Mouse (Mus musculus) heart, postnatal 14 days (tissue): Measurements from ENCODE around the gene Baz1b. TPM values are rescaled to one million over a fixed set of nuclear protein-coding genes. Genes with fewer than 3 reads are reported as not detected.

ENCODE experiments used
- DNase-seq, 2 experiments: peaks; one replicate each; pipeline ENCODE4 v3.0.0; 2021 to 2022
- intact Hi-C: fragments of 180-260 bp; cut with DNase I; formaldehyde crosslinking; loops from one replicate; pipeline ENCODE4 v1.15.1; 2025
- total RNA-seq, 2 experiments: library from RNA; stranded (reverse); gene quantifications; 2 replicates each; pipeline ENCODE4 v1.2.3; 2021

Baz1b gene
- total RNA-seq, 2 experiments from 2014 or later, result 43.1 to 44.9 TPM

DNA sequence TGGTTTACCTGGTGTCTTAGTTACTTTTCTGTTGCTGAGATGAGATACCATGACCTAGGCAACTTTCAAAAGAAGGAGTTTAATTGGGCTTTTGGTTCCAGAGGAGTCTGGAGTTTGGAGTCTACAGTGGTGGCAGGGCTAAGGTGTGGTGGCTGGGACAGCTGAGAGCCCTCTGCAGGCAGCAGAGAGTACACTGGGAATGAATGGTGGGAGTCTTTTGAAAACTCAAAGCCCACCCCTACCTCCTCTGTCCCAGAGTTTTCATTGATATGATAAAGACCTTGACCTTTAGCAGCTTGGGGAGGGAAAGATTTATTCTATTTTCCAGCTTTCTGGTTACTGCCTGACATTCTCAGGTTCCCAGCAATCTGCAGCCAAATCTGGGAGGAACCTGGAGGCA lies 12.0 kb upstream of the Baz1b start:
- intact Hi-C loops, result no loop called here
- no peak for DNase-seq

DNA sequence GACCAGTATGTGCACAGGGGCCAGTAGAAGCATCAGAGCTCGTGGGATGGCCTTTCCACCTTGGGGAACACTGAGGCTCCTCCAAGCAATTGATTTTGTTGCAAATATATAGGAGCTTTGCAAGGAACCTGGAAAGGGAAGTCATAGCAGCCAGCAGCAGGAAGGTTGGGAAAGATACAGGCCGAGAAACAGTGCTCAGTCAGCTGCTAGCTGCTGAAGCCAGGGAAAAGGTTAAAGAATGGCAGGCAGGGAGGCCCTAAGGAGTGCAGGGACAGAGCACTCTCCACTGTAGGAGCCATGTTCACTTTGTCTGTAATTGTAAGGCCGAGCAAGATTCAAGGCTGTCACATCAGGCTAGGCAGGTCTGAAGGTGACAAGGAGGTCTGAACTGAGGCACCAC lies 8.5 kb upstream of the Baz1b start:
- intact Hi-C loops, result no loop called here
- no peak for DNase-seq

DNA sequence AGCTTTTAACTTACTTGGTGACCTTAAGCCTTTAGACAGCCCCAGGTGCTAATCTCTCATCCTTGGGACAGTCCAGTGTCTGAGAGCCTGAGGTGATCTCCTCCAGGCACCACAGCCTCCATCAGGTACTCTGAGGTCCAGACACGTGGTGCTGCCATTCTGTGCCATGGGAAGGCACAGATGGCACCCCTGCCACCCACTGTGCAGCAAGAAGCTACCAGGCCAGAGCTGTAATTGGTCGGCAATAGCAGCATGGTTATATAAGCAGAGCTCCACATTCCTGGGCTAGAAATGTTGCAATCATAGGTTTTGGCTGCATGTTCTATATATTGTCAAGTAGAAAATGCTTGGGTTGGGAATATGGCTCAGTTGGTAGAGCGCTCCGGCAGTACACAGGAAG lies 8.1 kb upstream of the Baz1b start:
- intact Hi-C loops, result no loop called here
- no peak for DNase-seq

DNA sequence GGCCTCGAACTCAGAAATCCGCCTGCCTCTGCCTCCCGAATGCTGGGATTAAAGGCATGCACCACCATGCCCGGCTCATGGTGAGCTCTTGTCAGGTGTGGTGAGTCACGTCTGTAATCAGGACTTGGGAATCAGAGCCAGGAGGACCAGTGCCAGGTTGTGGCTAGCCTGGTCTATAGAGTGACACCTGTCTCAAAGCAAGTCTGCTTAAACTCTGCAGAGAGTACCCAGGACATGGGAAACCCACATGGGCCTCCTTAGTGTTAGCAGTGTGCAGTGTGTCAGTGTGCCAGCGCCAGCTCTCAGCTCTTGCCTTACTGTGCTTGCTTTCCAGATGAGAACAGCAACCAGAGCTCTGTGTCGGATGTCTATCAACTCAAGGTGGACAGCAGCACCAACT lies 7.4 kb upstream of the Baz1b start:
- intact Hi-C loops, result no loop called here

DNA sequence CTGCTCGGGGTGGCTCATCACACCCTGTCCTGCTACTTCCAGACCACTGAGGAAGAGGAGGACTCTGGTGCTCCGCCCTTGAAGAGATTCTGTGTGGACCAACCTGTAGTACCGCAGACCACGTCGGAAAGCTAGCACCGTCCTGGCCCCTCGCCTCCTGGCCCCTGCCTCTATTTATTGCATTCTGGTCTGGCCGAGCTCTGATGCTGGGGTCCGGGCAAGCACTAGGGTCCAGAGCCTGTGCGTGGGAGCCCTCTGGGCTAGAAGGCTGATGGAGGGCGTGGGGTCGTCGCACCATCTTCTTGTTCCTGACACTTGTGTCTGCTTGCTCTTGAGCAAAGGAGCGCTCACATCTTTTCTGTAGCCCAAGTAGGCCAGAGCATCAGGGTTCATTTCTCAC lies 6.3 kb upstream of the Baz1b start:
- no peak for DNase-seq
- intact Hi-C loops, result no loop called here

More for the DNA sequence above, 7.4 kb upstream of the Baz1b start:
- no peak for DNase-seq

DNA sequence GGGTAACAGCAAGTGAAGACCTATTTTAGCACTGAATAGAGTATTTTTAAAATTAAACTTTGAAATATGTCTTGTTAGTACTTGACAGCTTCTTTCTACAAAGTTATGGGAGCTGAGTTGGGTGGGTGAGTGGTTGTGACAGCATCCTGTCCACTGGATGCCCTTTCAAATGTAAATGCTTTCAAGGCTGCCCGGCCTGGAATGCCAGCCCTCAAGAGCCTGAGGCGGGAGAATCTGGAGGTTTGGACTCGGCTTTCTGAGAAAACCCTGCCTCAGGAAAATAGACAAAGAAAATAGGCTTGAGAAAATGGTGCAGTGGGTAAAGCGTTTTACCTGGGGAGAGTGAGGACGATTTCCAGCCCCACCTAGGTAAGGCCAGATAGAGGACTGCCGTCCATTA lies 5.3 kb upstream of the Baz1b start:
- intact Hi-C loops, result no loop called here
- DNase-seq, result no peak

DNA sequence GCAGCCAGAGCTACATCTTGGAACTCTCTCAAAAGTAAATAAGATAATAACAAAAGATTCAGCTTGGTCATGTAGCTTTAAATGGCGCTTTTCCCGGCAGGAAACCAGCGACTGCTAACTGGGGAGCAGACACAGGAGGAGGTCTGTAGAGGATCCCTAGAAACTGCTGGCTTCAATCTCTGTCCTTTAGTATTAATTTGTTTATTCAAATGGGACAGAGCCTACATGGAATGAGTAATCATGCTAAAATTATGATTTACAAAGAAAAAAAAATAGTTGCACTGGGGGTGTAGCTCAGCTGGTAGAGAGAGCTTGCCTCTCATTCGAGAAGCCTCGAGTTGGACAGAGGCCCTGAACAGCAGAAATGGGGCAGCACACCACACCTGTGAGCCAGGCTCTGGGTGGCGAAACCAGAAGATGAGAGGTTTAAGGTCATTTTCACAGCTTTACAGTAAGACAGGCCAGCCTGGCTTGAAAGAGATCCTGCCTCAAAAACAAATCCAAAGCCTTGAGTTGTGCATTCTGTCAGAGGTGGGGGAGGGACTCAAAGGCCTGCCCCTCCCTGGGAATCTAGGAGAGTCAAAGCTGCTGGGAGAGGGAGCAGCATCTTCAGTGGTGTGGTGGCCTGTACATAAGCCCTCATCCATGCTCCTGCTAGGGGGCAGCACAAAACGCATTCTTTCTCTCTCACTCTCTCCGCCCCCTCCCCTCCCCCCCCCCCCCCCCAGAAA lies 3.8 kb upstream of the Baz1b start:
- DNase-seq, result peak in 1 of 2 experiments; percentile 16
- intact Hi-C loops, result no loop called here

DNA sequence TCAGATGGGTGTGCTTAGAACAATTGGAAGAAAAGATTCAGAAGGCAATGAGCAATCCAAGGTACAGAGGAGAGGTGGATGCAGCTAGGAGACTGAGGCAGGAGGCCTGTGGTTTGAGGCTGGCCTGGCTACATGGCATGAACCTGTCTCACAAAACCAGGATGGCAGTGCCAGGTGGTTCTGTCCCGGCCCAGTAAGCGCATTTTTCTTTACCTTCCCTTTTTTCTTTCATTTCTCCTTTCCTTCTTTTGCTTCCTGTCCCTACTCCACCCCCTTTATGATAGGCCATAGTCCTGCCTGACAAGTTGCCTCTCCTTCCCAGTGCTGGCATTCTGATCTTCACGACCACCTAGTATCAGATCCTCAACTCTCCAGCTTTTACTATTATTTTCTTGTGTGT lies 2.0 kb upstream of the Baz1b start:
- DNase-seq, result no peak
- intact Hi-C loops, result loop anchor here (2.0 to 5.0 kb wide), 2 partner anchors 16 to 38 kb away; partner anchors contain the start of genes Bcl7b and Tbl2

DNA sequence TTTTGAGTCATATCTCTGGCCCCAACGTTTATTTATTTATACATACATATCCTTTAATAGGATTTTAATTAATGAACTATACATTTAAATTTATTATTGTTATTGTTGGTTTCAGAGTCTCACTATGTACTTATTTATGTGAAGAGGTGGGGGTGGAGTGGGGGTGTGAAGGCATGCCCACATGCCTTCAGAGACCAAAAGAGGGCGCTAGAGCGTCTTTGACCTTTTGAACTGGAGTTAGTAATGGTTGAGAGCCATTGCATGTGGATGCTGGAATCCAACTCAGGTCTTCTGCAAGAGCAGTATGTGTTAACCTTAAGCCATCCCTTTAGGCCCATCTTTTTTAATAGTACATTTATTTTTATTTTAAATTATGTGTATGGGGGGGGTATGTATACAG lies 1.5 kb upstream of the Baz1b start:
- intact Hi-C loops, result loop anchor here (2.0 to 5.0 kb wide), 2 partner anchors 17 to 38 kb away; partner anchors contain the start of genes Bcl7b and Tbl2

DNA sequence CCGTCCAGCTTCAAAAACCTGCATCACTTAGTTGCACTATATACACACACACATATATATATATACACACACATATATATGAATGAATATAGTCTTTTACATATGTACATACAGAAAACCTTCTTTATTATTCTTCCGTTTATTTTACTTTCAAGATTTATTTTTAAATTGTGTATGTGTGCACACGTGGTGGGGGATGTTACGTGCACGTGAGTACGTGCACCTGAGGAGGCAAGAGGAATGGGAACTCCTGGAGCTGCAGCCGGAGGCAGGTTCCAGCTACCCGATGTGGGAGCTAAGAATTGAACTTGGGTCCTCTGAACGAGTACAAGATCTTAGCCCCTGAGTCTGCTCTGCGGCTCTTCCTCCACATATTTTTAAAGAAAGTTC lies 838 bp upstream of the Baz1b start:
- intact Hi-C loops, result loop anchor here (5.0 kb wide), 1 partner anchor 39 kb away; the partner anchor contains the start of gene Tbl2
- no peak for DNase-seq

More for the DNA sequence above, 1.5 kb upstream of the Baz1b start:
- DNase-seq, result peak in 1 of 2 experiments; percentile 32

DNA sequence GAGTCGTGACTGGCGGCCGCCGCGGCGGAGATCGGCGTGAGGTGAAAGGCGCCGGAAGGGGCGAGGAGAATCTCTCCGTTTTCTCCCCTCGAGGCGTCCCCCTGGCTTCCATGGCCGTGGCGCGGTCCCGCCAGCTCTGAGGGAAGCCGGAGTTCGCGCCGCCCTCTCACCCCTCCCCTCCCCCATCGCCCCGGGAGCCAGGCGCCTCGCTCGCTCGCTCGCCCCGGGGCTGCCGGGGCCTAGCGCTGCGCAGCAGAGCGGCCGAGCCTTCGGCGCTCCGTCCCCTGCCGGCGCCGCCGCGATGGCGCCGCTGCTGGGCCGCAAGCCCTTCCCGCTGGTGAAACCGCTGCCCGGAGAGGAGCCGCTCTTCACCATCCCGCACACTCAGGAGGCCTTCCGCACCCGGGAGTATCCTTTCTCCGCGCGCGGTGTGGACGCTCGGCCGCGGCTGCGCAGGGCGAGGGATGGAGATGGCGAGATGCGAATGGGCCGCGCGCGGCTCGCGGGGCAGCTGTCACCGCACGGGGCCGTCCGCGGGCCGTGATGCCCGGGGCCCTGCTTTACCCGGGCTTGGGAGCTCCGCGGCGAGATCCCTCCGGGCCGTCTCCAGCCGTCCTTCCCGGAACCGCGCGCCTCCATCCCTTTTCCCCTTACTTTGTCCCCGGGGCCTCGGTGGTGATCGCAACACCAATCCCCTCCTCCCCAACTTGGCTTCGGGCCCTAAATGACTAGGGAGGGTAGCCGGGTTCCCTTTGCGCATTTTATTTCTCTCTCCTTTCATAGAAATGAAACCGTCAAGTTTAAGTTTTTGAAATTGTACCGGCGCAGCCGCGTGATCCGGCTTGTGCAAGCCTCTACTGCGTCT lies 517 bp downstream of the Baz1b start:
- DNase-seq, result peak; percentile 48 to 84
- intact Hi-C loops, result loop anchor here (5.0 kb wide), 1 partner anchor 40 kb away; the partner anchor contains the start of gene Tbl2

DNA sequence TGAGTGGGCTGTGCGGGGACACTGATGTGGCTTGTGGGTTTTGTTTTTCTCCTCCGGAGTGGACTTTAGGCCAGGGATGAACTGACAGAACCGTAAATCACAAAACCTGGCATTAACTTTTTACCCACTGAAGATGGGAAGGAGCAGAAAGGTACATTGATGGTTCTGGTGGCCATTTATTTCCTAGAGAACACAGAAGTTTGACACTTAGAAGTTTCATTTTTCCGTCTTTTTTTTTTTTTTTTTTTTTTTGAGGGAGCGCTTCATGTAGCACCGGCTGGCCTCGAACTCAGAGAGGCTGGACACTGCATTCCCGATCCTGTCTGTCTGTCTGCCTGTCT lies 1.1 kb downstream of the Baz1b start:
- intact Hi-C loops, result loop anchor here (5.0 kb wide), 1 partner anchor 41 kb away; the partner anchor contains the start of gene Tbl2
- no peak for DNase-seq

DNA sequence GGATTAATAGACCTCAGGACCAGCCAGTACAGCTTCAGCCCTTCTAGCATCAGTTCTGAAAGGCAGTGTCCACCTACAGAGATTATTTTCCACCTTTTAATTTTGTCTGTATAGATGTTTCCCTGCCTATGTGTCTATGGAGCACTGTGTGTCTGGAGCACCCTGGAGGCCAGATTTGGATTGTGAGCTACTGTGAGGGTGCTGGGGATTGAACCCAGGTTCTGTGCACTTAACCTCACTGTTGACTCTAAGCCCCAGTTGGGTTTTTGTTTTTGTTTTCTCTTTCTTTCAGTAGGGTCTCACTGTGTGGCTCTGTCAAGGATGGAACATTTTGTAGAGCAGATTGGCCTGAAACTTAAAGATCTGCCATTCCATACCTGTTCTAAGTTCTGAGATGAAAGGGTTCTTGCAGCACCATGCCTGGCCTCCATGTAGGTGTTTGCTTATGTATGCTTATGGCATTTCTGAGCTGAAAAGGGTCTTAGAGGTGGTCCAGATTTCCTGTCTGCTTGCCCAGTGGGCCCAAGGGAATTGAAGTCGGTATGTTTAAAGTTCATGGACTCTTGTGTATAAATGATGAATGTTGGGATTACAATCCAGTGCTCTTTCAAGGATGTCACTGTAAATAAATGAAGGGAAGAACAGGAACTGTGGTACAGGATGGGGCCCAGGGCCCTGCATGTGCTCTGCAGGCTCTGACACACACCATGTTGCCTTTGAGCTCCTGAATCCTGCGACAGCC lies 2.4 kb downstream of the Baz1b start:
- DNase-seq, result no peak
- intact Hi-C loops, result loop anchor here (2.0 to 5.0 kb wide), 2 partner anchors 42 to 175 kb away; partner anchors contain the start of gene Tbl2

DNA sequence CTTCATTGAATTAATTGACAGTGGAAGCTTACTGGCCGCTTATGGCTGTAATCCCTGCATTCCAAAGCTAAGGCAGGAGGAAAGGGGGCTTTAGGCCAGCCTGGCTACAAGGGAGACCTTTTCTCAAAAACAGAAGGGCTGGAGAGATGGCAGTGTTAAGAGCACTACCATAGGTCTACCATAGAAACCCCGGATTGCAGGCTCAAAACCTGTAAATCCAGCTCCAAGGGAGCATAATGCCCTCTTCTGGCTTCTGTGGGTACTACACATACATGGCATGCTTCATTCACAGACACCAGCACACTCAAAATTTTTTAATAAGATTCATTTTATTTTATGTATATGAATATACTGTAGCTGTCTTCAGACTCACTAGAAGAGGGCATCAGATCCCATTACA lies 4.6 kb downstream of the Baz1b start:
- intact Hi-C loops, result loop anchor here (1.0 to 2.0 kb wide), 2 partner anchors 73 to 177 kb away; no protein-coding TSS in a partner anchor
- peak; percentile 64 to 82 for DNase-seq

DNA sequence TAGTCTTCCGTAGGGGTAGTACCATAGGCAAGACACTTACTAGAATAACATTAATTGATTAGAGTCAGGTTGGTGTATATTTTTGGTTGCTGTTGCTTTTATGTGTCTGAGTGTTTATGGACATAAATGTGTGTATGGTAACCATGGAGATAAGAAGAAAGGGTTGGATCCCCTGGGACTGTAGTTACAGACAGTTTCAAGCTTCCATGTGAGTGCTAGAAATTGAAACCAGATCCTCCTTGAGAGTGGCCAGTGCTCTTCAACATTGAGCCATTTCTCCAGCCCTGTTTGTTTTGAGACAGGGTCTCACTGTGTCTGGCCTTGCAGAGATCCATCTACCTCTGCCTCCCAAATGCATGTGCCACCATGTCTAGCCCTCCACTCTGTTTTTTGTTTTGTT lies 5.4 kb downstream of the Baz1b start:
- no peak for DNase-seq
- intact Hi-C loops, result no loop called here

DNA sequence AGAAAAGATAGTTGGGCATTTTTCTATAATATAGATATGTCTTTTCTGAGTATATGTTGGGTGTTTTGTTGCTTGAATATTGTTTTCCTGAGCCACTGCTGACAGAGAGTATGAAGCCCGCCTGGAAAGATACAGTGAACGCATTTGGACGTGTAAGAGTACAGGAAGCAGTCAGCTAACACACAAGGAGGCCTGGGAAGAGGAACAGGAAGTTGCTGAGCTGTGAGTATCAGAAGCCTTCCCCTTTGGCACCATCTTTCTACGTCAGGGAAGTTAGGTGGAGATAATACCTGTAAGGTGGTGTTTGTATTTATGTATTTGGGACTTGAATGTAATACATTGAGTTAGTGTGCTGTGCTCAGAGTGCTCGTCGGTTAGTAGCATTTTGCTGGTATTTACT lies 9.3 kb downstream of the Baz1b start:
- intact Hi-C loops, result no loop called here
- DNase-seq, result no peak

DNA sequence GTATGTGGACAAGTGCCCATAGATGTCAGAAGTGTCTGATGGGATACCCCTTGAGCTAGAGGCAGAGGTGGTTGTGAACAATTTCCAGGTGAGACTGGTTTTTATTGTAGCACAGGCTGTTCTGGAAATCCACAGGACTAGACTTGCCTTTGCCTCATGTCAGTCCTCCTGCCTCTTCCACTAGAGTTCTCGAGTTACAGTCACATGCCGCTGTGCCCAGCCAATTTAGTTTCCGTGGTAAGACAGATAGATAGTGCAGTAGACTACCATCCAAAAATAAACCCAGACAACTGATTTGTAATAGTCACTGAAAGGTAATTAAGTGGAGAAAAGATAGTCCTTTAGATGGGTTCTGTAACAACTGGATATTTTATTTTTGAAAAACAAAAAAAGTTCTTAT lies 15.7 kb downstream of the Baz1b start:
- intact Hi-C loops, result no loop called here
- DNase-seq, result no peak

DNA sequence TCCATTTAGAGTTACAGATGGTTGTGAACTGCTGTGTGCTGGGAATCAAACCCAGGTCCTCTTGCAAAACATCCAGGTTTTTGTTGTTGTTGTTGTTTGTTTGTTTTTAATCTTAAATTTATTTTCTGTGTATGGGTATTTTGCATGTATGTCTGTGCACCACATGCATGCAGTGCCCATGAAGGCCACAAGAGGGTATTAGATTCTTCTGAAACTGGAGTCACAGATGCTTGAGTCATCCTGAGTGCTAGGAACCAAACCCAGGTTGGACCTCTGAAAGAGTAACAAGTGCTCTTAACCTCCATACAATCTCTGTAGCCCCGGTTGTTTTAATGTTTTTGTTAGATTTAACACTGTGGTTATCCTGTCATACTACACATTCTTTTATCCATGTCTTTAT lies 21.1 kb downstream of the Baz1b start:
- intact Hi-C loops, result no loop called here
- no peak for DNase-seq

DNA sequence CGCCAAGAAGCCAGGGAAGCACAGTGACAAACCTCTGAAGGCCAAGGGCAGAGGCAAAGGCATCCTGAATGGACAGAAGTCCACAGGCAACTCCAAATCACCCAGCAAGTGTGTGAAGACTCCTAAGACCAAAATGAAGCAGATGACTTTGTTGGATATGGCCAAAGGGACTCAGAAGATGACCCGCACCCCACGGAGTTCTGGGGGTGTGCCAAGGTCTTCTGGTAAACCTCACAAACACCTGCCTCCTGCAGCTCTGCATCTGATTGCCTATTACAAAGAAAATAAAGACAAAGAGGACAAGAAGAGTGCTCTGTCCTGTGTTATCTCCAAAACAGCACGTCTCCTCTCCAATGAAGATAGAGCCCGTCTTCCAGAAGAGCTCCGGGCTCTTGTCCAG lies 29.8 kb downstream of the Baz1b start:
- intact Hi-C loops, result no loop called here

DNA sequence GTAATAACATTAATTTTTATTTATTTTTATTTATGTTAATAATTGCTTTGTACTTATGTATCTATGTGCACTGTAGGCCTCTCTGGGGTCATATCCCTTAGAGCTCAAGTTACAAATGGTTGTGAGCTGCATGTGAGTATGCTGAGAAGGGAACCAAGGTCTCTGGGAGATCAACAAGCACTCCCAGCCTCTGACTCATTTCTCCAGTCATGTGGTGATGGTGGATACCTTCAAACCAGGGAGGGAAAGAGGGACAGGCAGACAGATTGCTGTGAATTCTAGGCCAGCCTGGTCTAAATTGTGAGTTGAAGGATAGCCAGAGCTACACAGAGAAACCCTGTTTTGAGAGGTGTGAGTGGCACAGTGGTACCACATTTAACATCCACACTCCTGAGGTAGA lies 33.9 kb downstream of the Baz1b start:
- no peak for DNase-seq
- intact Hi-C loops, result no loop called here

More for the DNA sequence above, 29.8 kb downstream of the Baz1b start:
- no peak for DNase-seq

DNA sequence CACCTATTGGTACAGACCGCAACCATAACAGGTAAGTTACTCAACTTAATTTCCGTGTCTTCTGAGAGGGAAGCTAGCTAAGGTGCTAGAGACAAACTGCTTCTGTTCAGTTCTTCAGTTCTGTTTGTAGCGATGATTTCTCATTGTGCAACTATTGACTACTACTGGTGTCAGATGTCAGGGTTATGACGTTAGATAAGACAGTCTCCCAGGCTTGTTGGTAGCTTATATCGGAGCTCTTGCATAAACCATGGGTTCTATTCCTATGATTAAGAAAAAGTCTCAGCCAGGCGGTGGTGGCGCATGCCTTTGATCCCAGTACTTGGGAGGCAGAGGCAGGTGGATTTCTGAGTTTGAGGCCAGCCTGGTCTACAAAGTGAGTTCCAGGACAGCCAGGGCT lies 35.0 kb downstream of the Baz1b start:
- no peak for DNase-seq
- intact Hi-C loops, result no loop called here
